Mouse (Mus musculus): ENCODE data around the gene Cyp46a1. TPM values are rescaled to one million over a fixed set of nuclear protein-coding genes. Genes with fewer than 3 reads are reported as not detected.

Cyp46a1 gene
- polyA plus RNA-seq (2015; fragmentation: Nextera tagmentation; extraction: Ambion mirVana) = 3.8 and 4.6 TPM in 2 replicates

GRCm38 (mm10) chr12:108333895-108334445 is at the start of gene Cyp46a1:
Gene Cyp46a1 (plus strand): TSS chr12:108334381.
- H3K4me1 ChIP-seq (ENCODE audit: control insufficient read depth, insufficient read depth, low read length) = peaks cover 16% of the 10 kb centered on the region
- H3K4me3 ChIP-seq (ENCODE audit: low read length) = peak within 1 kb of the TSS; percentile 66
- H3K9ac ChIP-seq (ENCODE audit: low read depth, low read length) = peak within 1 kb of the TSS; percentile 74
- peak within 1 kb of the TSS; percentile 100 for H3K4me2 ChIP-seq (ENCODE audit: low read depth, low read length)
- under 1% methylated on average over 41 of the region's 56 CpGs for WGBS
- peak; percentile 91 for ATAC-seq
- H3K27ac ChIP-seq (ENCODE audit: low read length) = peak within 1 kb of the TSS; percentile 58; the same call in 1 of the 2 replicates
- no peaks in the 10 kb centered on the region for H3K9me3 ChIP-seq (ENCODE audit: control insufficient read depth, low read length)
- no peaks in the 10 kb centered on the region for H3K36me3 ChIP-seq (ENCODE audit: control insufficient read depth, insufficient read depth, low read length)
- peaks cover 7% of the 10 kb centered on the region for H3K27me3 ChIP-seq (replicated peaks; ENCODE audit: control insufficient read depth, insufficient read depth, low read length)

- H3K27ac ChIP-seq (ENCODE audit: low read length) = no peak overlapping the region
- no peaks in the 10 kb centered on the region for H3K27me3 ChIP-seq (replicated peaks; ENCODE audit: control insufficient read depth, insufficient read depth, low read length)
- H3K9me3 ChIP-seq (ENCODE audit: control insufficient read depth, low read length) = no peaks in the 10 kb centered on the region
- H3K36me3 ChIP-seq (ENCODE audit: control insufficient read depth, insufficient read depth, low read length) = no peaks in the 10 kb centered on the region
- peaks cover 8% of the 10 kb centered on the region for H3K4me1 ChIP-seq (ENCODE audit: control insufficient read depth, insufficient read depth, low read length)
- peak; percentile 15; the same call in 1 of the 2 replicates for ATAC-seq
- H3K9ac ChIP-seq (ENCODE audit: low read depth, low read length) = peak overlapping the region; percentile 38; the same call in 1 of the 2 replicates
- no peak overlapping the region for H3K4me2 ChIP-seq (ENCODE audit: low read depth, low read length)
- WGBS = 42% methylated on average over 14 of the region's 14 CpGs
- H3K4me3 ChIP-seq (ENCODE audit: low read length) = no peak overlapping the region
These were observed 49.5 kb upstream of the Cyp46a1 start for GRCm38 (mm10) chr12:108284455-108285224.

GRCm38 (mm10) chr12:108285225-108286011 is 48.8 kb upstream of the Cyp46a1 start:
- 35% methylated on average over 11 of the region's 11 CpGs for WGBS
- Histone ChIP-seq H3K36me3 (ENCODE audit: control insufficient read depth, insufficient read depth, low read length) (no peaks in the 10 kb centered on the region), H3K27ac (ENCODE audit: low read length) (no peak overlapping the region), H3K9ac (ENCODE audit: low read depth, low read length) (peak overlapping the region; percentile 38; the same call in 1 of the 2 replicates), H3K4me2 (ENCODE audit: low read depth, low read length) (no peak overlapping the region), H3K27me3 (replicated peaks; ENCODE audit: control insufficient read depth, insufficient read depth, low read length) (no peaks in the 10 kb centered on the region), H3K4me1 (ENCODE audit: control insufficient read depth, insufficient read depth, low read length) (peaks cover 8% of the 10 kb centered on the region), H3K9me3 (ENCODE audit: control insufficient read depth, low read length) (no peaks in the 10 kb centered on the region), H3K4me3 (ENCODE audit: low read length) (no peak overlapping the region)
- ATAC-seq = no peak

DNA sequence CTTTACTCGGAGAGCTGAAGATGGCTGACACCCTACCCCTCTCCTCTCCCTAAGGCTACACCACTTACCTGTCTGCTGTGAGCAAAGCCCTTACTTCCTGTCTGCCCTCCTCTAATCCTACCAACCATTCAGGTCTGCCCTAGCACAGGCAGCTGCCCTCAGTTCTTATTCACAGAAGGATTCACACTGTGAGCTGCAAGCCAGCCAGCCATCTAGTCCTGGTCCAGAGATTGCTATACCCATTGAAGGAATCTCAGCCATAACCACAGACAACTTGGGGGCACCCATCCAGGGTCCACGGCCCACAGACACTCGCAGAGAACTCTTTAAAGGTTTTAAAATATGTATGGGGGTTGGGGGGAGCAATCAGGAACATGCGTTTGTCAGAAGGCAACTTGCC is 47.8 kb upstream of the Cyp46a1 start:
- H3K36me3 ChIP-seq (ENCODE audit: control insufficient read depth, insufficient read depth, low read length) = no peaks in the 10 kb centered on the region
- H3K4me2 ChIP-seq (ENCODE audit: low read depth, low read length) = no peak overlapping the region
- no peak overlapping the region for H3K9ac ChIP-seq (ENCODE audit: low read depth, low read length)
- no peaks in the 10 kb centered on the region for H3K9me3 ChIP-seq (ENCODE audit: control insufficient read depth, low read length)
- peaks cover 8% of the 10 kb centered on the region for H3K4me1 ChIP-seq (ENCODE audit: control insufficient read depth, insufficient read depth, low read length)
- no peaks in the 10 kb centered on the region for H3K27me3 ChIP-seq (replicated peaks; ENCODE audit: control insufficient read depth, insufficient read depth, low read length)
- H3K27ac ChIP-seq (ENCODE audit: low read length) = no peak overlapping the region
- H3K4me3 ChIP-seq (ENCODE audit: low read length) = no peak overlapping the region
- WGBS = 72% methylated on average over 4 of the region's 4 CpGs
- no peak for ATAC-seq

DNA sequence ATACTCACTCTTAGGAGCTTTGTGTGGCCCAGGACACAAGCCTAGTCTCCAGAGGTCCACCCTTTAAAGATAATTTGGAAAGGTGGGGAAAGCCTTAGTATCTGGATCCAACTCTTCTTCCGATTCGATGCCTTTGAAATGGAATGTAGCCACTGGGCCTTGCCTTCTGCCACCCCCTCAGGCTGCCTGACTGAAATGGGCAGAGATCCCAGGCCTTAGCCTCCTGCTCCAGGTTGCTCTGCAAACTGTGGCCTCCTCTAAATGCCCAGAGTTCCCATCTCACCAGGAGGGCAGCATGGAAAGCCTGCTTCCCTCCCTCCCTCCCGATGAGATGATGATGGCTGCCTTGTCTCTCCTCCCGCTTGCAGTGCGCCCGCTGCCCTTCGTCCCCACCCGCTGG is 47.2 kb upstream of the Cyp46a1 start:
- ATAC-seq = no peak
- WGBS = 93% methylated on average over 8 of the region's 8 CpGs
- Histone ChIP-seq H3K9me3 (ENCODE audit: control insufficient read depth, low read length) (no peaks in the 10 kb centered on the region), H3K27me3 (replicated peaks; ENCODE audit: control insufficient read depth, insufficient read depth, low read length) (no peaks in the 10 kb centered on the region), H3K4me2 (ENCODE audit: low read depth, low read length) (no peak overlapping the region), H3K4me3 (ENCODE audit: low read length) (no peak overlapping the region), H3K4me1 (ENCODE audit: control insufficient read depth, insufficient read depth, low read length) (peaks cover 8% of the 10 kb centered on the region), H3K36me3 (ENCODE audit: control insufficient read depth, insufficient read depth, low read length) (no peaks in the 10 kb centered on the region), H3K27ac (ENCODE audit: low read length) (no peak overlapping the region), H3K9ac (ENCODE audit: low read depth, low read length) (no peak overlapping the region)

GRCm38 (mm10) chr12:108288127-108288880 is 45.9 kb upstream of the Cyp46a1 start:
- Histone ChIP-seq H3K4me1 (ENCODE audit: control insufficient read depth, insufficient read depth, low read length) (peaks cover 13% of the 10 kb centered on the region), H3K4me2 (ENCODE audit: low read depth, low read length) (no peak overlapping the region), H3K9me3 (ENCODE audit: control insufficient read depth, low read length) (no peaks in the 10 kb centered on the region), H3K36me3 (ENCODE audit: control insufficient read depth, insufficient read depth, low read length) (no peaks in the 10 kb centered on the region), H3K9ac (ENCODE audit: low read depth, low read length) (no peak overlapping the region), H3K4me3 (ENCODE audit: low read length) (no peak overlapping the region), H3K27me3 (replicated peaks; ENCODE audit: control insufficient read depth, insufficient read depth, low read length) (no peaks in the 10 kb centered on the region), H3K27ac (ENCODE audit: low read length) (no peak overlapping the region)
- WGBS = 72% methylated on average over 19 of the region's 19 CpGs
- no peak for ATAC-seq

- H3K4me1 ChIP-seq (ENCODE audit: control insufficient read depth, insufficient read depth, low read length) = peaks cover 5% of the 10 kb centered on the region; the same call in 1 of the 2 replicates
- H3K27me3 ChIP-seq (replicated peaks; ENCODE audit: control insufficient read depth, insufficient read depth, low read length) = no peaks in the 10 kb centered on the region
- 0 out of 2 replicates have a peak overlapping the region, but pooled peaks have one; percentile 33 for H3K4me2 ChIP-seq (ENCODE audit: low read depth, low read length)
- H3K27ac ChIP-seq (ENCODE audit: low read length) = no peak overlapping the region
- H3K9ac ChIP-seq (ENCODE audit: low read depth, low read length) = no peak overlapping the region
- 27% methylated on average over 9 of the region's 9 CpGs for WGBS
- no peak overlapping the region for H3K4me3 ChIP-seq (ENCODE audit: low read length)
- H3K9me3 ChIP-seq (ENCODE audit: control insufficient read depth, low read length) = no peaks in the 10 kb centered on the region
- ATAC-seq = peak; percentile 72
- H3K36me3 ChIP-seq (ENCODE audit: control insufficient read depth, insufficient read depth, low read length) = no peaks in the 10 kb centered on the region
These were observed 41.8 kb upstream of the Cyp46a1 start for GRCm38 (mm10) chr12:108292419-108292818.

- WGBS = 3% methylated on average over 8 of the region's 8 CpGs
- peak; percentile 76 for ATAC-seq
- Histone ChIP-seq H3K9me3 (ENCODE audit: control insufficient read depth, low read length) (no peaks in the 10 kb centered on the region), H3K9ac (ENCODE audit: low read depth, low read length) (no peak overlapping the region; the same call in 1 of the 2 replicates), H3K27me3 (replicated peaks; ENCODE audit: control insufficient read depth, insufficient read depth, low read length) (no peaks in the 10 kb centered on the region), H3K4me1 (ENCODE audit: control insufficient read depth, insufficient read depth, low read length) (peaks cover 5% of the 10 kb centered on the region; the same call in 1 of the 2 replicates), H3K4me2 (ENCODE audit: low read depth, low read length) (peak overlapping the region; percentile 33; the same call in 1 of the 2 replicates), H3K4me3 (ENCODE audit: low read length) (no peak overlapping the region), H3K36me3 (ENCODE audit: control insufficient read depth, insufficient read depth, low read length) (no peaks in the 10 kb centered on the region), H3K27ac (ENCODE audit: low read length) (no peak overlapping the region)
These were observed 41.2 kb upstream of the Cyp46a1 start for GRCm38 (mm10) chr12:108292957-108293356.
